Mouse (Mus musculus) ovary, postnatal 36 days (tissue): ENCODE results near the gene Btbd35f19.
A peak's percentile ranks its signal among the peaks of the same experiment; 100 is the strongest.
"Not testable (repeated sequence)": the region's sequence is repeated elsewhere in the genome, so short reads cannot be mapped to it uniquely, and the experiment has no call there.

Source experiments
- DNase-seq: peaks from one replicate; pipeline ENCODE4 v3.0.0; 2022; ENCODE audit warnings: low spot score, mixed read lengths

Btbd35f19 gene

DNA sequence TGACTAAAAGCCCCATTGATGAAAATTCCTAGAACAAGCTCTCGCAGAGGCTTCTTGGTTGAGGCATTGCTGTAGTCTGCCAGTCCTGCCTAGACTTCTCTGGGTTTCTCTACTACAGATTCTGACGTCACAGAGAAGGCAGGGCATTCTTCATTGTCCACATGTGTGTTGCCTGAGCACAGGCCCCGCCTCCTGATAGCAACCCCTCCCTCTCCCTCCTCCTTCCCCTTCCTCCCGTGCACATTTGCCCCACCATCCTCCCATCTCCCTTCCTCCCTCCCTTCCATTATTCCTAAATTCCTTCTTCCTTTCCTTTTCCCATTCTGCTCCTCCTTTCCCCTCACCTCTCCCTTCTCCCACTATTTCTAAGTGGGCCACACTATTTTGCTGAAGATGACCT lies at the start of gene Btbd35f19:
Gene Btbd35f19, minus strand, starts transcription at position 101 of the 400 bp plus-strand sequence.
- DNase-seq, result not testable (repeated sequence)

DNA sequence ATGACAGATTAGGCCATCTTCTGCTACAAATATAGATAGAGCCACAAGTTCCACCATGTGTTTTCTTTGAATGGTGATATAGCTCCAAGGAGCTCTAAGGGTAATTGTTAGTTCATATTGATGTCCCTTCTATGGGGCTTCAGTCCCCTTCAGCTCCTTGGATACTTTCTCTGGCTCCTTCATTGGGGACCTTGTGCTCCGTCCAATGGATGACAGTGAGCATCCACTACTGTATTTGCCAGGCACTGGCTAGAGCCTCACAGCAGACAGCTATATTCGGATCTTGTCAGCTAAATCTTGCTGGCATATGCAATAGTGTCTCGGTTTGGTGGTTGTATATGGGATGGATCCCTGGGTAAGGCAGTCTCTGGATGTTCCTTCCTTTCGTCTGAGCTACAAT lies 41.8 kb downstream of the Btbd35f19 start:
- DNase-seq, result peak; percentile 2

GRCm38 (mm10) chrX:31336154-31336553 lies 47.6 kb downstream of the Btbd35f19 start, which contains the start of gene Btbd35f26:
Gene Btbd35f26 (plus strand): TSS chrX:31336454.
- not testable (repeated sequence) for DNase-seq
